Mouse (Mus musculus) kidney, postnatal 0 days (tissue): ENCODE results near the gene Nkx3-2. TPM values are rescaled to one million over a fixed set of nuclear protein-coding genes. Genes with fewer than 3 reads are reported as not detected.
A peak's percentile ranks its signal among the peaks of the same experiment; 100 is the strongest.

ENCODE experiments used
- ATAC-seq: fragments of 200-750 bp; cut with Nextera tagmentation; replicated peaks from 2 replicates; pipeline ENCODE4 v1.8.0; 2017; ENCODE audit warnings: low read depth, moderate number of reproducible peaks, moderate TSS enrichment, moderate library complexity; ENCODE audit not compliant: low FRiP score
- DNase-seq: peaks from one replicate; pipeline ENCODE4 v3.0.0-alpha.2; 2016; ENCODE audit warnings: low spot score
- H3K27ac ChIP-seq: fragments of 300-500 bp; sonication (generic); 2 replicates; pipeline ENCODE4 v1.5.1; 2014; ENCODE audit warnings: mild to moderate bottlenecking
- H3K27me3 ChIP-seq: fragments of 300-500 bp; sonication (generic); 2 replicates; pipeline ENCODE4 v1.6.1; 2014; ENCODE audit warnings: low read length, mixed read lengths; ENCODE audit not compliant: insufficient read depth
- H3K36me3 ChIP-seq: fragments of 300-500 bp; sonication (generic); 2 replicates; pipeline ENCODE4 v1.6.1; 2014; ENCODE audit warnings: low read length, mixed read lengths; ENCODE audit not compliant: insufficient read depth
- H3K4me1 ChIP-seq: fragments of 300-500 bp; sonication (generic); replicated peaks from 2 replicates; pipeline ENCODE4 v1.6.1; 2014; ENCODE audit warnings: antibody characterized with exemption, low read length, mixed read lengths; ENCODE audit not compliant: insufficient read depth
- H3K4me2 ChIP-seq: fragments of 300-500 bp; sonication (generic); 2 replicates; pipeline ENCODE4 v1.6.1; 2014; ENCODE audit warnings: mild to moderate bottlenecking, low read length, moderate library complexity, mixed read lengths
- H3K4me3 ChIP-seq: fragments of 300-500 bp; sonication (generic); replicated peaks from 2 replicates; pipeline ENCODE4 v1.5.1; 2014; ENCODE audit warnings: low read depth, low read length
- H3K9ac ChIP-seq: fragments of 300-500 bp; sonication (generic); 2 replicates; pipeline ENCODE4 v1.6.1; 2014; ENCODE audit warnings: low read depth, low read length
- H3K9me3 ChIP-seq: fragments of 300-500 bp; sonication (generic); replicated peaks from 2 replicates; pipeline ENCODE4 v1.6.1; 2016; ENCODE audit warnings: low read length, inconsistent platforms, mixed read lengths
- CTCF ChIP-seq: IDR thresholded peaks from 2 replicates; pipeline ENCODE4 v1.5.1; 2016; ENCODE audit warnings: antibody characterized with exemption, low read depth, mild to moderate bottlenecking, moderate library complexity
- WGBS: fragments of 180-500 bp; shearing (Covaris S2); extraction: QIAGEN DNeasy Blood & Tissue Kit; methylation state at CpG from one replicate; pipeline ENCODE4 v1.1.7; 2014; 5-methylcytosine and 5-hydroxymethylcytosine counted together
- polyA plus RNA-seq: library from polyadenylated mRNA; unstranded; fragments of >200 nt; fragmentation: Nextera tagmentation; extraction: Ambion mirVana; gene quantifications from 2 replicates; pipeline ENCODE4 v1.2.1, GENCODE M21; 2015

The Nkx3-2 gene
- polyA plus RNA-seq, 1 experiment from 2014 or later, result not detected

- WGBS, result 61% methylated on average over 1 of the region's 1 CpGs
Observed at GRCm38 (mm10) chr5:41727017-41727416, 37.3 kb downstream of the Nkx3-2 start.

DNA sequence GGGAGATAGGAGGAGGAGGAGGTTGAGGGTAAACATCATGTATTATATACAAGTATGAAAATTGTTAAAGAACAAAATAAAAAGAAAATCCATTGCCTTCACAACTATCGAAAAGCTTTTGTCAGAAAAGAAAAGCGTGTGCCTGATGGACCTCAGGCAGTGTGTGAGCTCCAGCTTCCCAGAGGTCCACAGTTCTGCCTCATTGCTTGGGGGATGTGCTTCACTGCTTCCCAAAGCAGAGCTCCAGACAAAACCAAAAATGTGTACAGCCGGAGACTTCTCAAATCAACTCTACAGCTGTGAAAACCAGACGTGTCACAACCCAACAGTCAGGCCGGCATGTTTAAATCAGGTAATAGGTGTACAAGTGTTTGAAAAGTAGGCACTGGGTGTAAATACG, 38.7 kb downstream of the Nkx3-2 start:
- H3K4me2 ChIP-seq, result no peak overlapping the region
- H3K9me3 ChIP-seq, result no peaks in the 10 kb centered on the region
- no peaks in the 10 kb centered on the region for H3K4me1 ChIP-seq
- H3K9ac ChIP-seq, result no peak overlapping the region
- 43% methylated on average over 6 of the region's 6 CpGs for WGBS
- DNase-seq, result peak; percentile 30
- peak; percentile 52; the same call in 1 of the 2 replicates for ATAC-seq
- H3K36me3 ChIP-seq, result no peaks in the 10 kb centered on the region
- H3K4me3 ChIP-seq, result no peak overlapping the region
- TF ChIP-seq CTCF, result no peak
- no peaks in the 10 kb centered on the region for H3K27me3 ChIP-seq
- H3K27ac ChIP-seq, result no peak overlapping the region

More at GRCm38 (mm10) chr5:41727017-41727416, 37.3 kb downstream of the Nkx3-2 start:
- H3K9ac ChIP-seq, result no peak overlapping the region
- no peaks in the 10 kb centered on the region for H3K36me3 ChIP-seq
- no peaks in the 10 kb centered on the region for H3K27me3 ChIP-seq
- no peak for ATAC-seq
- H3K4me1 ChIP-seq, result no peaks in the 10 kb centered on the region
- no peaks in the 10 kb centered on the region for H3K9me3 ChIP-seq
- no peak for DNase-seq
- no peak overlapping the region for H3K4me2 ChIP-seq
- TF ChIP-seq CTCF, result no peak
- no peak overlapping the region for H3K4me3 ChIP-seq
- H3K27ac ChIP-seq, result no peak overlapping the region

Other genes with a start within 250 kb of the Nkx3-2 start
- gene Rab28, start 56.3 kb downstream of the Nkx3-2 start, polyA plus RNA-seq, result 61.5 and 65.7 TPM in 2 replicates
- 21.1 and 22.6 TPM in 2 replicates for gene Bod1l, start 79.8 kb upstream of the Nkx3-2 start, polyA plus RNA-seq